Mouse (Mus musculus) layer of hippocampus, adult 8-10 months (tissue): Measurements from ENCODE around the gene Tmem51. TPM values are rescaled to one million over a fixed set of nuclear protein-coding genes. Genes with fewer than 3 reads are reported as not detected.

Experiments
- DNase-seq, 2 experiments: peaks; one replicate each; pipeline ENCODE4 v3.0.0; 2022; ENCODE audit warnings: low spot score in 2 of 2
- total RNA-seq, 4 experiments: library from RNA; stranded (reverse); gene quantifications; 2 replicates each; pipeline ENCODE4 v1.2.4; 2022

The Tmem51 gene
- 1 to 10 TPM; 3.4 to 7.1 (median 6.0) TPM for total RNA-seq

- DNase-seq: no peak
Measured at GRCm38 (mm10) chr4:142084131-142084899, at the start of gene Tmem51. Gene Tmem51, minus strand, starts transcription at chr4:142084304.

DNA sequence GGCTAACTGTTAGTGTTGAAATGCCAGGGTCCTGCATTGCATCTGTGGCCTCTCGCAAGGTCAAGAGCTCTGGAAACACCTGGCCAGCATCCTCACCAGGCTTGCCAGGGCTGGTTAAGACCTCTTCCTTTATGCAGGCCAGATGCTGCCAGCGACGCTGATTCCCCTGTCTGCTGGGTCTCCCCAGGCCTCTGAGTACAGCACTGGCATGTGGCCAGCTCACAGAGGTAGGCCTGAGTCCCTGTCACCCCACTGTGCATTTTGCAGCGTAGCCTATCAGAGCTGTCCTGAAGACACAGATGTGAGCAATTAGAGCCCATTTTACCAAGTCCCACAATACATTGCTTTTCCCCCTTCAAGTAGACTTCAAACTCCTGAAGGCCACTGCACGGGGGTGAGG, 46.1 kb upstream of the Tmem51 start:
- no peak for DNase-seq

- no peak for DNase-seq
Measured at GRCm38 (mm10) chr4:142127275-142127788, 43.2 kb upstream of the Tmem51 start.

- no peak for DNase-seq
Measured at GRCm38 (mm10) chr4:142126641-142127274, 42.7 kb upstream of the Tmem51 start.

GRCm38 (mm10) chr4:142121164-142121563, 37.1 kb upstream of the Tmem51 start:
- no peak for DNase-seq

DNA sequence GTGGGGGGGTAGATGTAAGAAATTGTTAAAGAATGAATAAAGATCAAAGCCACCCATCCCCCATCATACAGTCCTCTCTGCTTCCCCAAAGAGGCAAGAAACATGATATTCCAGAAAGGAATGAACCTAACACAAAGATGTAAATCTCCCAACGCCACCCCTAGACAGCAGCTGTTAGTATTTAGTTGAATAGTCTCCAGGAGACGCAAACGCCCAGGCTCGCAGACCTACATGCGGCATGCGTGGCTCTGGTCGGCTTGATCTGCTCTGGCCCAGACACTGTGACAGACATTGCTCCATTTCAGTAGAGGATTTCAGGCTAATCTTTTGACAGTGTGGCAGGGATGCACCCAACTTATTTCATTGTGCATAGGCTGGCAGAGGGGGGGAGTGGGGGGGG, 34.4 kb upstream of the Tmem51 start:
- no peak for DNase-seq

- no peak for DNase-seq
Measured at GRCm38 (mm10) chr4:142117993-142118392, 33.9 kb upstream of the Tmem51 start.

DNA sequence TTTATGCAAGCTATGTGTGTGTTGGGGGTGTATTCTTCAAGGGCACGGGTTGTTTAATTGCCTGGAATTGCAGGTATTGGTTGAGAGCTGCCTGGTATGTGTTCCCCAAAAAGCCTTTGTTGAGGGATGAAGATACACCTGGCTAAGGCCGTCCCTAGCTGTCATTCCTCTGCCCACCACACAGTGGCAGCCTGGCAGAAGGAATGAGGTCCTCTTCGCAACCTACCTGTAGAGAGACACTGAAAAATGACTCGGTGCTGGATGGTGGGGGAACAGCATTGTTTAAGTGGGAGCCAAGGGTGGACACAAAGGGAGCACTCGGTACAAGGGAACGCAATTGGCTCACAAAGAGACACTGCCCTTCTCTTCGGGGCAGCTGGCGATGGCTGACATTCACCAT, 29.2 kb upstream of the Tmem51 start:
- peak in 1 of 2 experiments; percentile 24 for DNase-seq

DNA sequence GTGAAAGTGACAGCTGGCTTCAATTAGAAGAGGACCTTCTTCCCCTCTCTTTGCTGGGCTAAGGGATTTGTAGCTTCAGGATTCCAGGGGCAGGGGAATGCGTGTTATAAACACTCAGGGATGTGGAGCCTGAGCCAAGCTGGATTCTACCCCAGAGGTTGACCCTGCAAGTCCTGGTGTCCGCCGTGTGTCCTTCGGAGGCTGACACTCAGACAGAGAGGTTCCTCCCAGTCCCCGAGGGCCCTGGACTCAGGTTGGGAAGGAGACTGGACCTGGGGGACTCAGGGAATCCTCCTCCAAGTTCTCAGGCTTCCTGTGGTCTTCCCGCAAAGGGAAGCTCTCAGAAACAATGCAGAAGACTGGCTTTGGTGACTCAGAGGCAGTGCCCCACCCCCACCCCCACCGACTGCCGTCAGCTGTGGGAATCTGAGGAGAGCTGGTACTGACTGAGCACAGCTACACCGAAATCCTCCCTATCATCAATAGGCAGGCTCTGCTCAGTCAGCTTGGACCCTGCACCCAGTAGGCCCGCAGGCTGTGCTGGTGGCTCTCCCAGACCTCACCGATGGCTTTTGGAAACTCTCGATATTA, 19.1 kb upstream of the Tmem51 start:
- no peak for DNase-seq

DNA sequence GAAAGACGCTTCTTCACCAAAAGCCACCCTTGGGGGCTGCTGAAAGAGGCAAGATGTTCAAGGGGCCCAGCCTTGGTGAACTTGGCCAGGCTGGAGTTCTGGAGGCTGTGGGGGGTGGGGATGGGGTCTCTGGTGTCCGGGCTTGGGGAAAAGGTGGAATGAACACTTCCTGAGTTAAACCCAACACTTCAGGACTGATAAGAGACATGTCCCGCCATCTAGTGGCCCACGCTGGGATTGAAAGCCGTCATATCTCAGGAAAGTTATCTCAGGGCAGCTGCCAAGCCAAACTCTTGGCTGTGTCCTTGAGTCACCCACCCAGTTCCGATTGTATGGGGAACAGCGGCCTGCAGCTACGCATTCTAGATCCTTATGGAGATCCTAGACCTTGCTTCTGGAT, 14.2 kb upstream of the Tmem51 start:
- peak; percentile 51 to 83 for DNase-seq

GRCm38 (mm10) chr4:142097871-142098270, 13.8 kb upstream of the Tmem51 start:
- no peak for DNase-seq

- no peak for DNase-seq
Measured at GRCm38 (mm10) chr4:142095513-142096241, 11.6 kb upstream of the Tmem51 start.

DNA sequence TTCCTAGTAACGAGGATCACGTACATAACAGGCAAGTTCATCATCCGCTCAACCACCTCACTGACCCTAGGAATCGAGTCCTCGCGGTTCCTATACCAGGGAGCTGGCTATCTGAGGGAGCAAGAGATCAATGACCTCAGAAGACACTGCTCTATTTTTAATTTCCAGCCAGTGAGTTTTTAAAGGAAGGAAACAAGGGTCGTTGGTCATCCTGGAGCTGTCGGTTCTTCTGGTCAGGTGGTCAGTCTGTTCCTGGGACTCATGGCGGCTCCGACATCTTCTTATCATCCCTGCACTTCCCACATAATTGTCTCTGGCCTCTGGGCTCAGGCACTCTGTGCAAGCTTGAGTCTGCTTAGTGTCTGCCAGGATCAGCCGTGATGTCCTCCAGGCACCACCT, 10.3 kb upstream of the Tmem51 start:
- no peak for DNase-seq

GRCm38 (mm10) chr4:142091100-142091499, 7.0 kb upstream of the Tmem51 start:
- no peak for DNase-seq

GRCm38 (mm10) chr4:142089966-142090365, 5.9 kb upstream of the Tmem51 start:
- no peak for DNase-seq

DNA sequence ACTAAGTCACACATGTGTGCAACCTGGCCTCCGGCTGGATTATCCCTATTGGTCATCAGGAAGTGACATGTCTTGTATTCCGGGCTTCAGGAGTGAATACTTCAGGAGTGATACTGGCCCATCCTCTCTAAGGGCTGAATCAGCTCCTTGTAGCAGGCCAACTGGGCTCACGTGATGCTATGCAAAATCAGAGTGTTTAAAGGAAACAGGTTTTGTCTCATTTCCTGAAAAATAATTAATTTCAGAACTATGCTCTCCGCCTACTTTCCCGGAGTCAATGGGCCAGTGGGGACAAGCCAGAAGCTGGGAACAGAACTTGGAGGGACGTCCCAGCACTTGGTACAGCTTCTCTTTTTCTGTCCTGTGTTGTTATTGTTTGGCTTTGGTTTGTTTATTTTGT, 4.7 kb upstream of the Tmem51 start:
- no peak for DNase-seq

DNA sequence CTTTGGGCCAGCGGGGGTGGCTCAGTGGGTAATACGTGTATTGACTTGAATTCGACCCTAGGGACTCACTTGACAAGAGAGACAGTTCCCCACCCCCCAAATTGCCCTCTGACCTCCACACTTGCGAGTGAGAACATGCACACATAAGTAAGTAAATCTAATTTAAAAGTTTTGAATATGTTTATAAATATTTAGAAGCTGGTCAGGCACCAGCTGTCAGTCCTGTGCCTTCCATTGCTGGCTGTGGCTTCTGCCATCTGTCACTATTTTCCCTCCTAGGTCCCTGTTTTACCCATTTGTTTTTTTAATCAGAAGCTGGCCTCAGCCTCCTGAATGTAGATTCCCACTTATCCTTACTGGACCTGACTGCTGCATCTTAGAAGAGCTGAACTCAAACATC, 4.3 kb upstream of the Tmem51 start:
- no peak for DNase-seq

- no peak for DNase-seq
Measured at GRCm38 (mm10) chr4:142084936-142085563, 946 bp upstream of the Tmem51 start.

GRCm38 (mm10) chr4:142083762-142084130, 358 bp downstream of the Tmem51 start:
- no peak for DNase-seq

- DNase-seq: no peak
Measured at GRCm38 (mm10) chr4:142083193-142083592, 911 bp downstream of the Tmem51 start.

DNA sequence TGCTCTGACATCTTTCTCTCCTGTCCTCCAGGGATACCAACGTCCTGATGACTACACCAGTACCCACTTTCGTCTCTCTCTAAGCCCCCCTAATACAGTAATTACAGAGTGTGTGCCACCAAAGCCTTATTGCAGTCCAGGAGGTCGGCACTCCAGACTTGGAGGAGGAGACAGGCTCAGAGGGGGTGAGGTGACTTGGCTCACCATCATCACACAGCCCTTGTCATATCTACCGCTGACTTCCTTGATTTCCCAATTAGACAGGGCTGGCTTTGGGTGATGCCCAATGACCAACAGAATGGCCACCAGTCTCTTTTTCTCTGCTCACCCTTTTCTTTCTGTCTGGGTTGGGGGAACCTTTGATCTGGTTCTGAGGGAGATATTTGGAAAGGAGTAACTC, 1.4 kb downstream of the Tmem51 start:
- no peak for DNase-seq
